Mouse (Mus musculus) liver, embryonic 16.5 days (tissue): ENCODE data around the gene Marc2. TPM values are rescaled to one million over a fixed set of nuclear protein-coding genes. Genes with fewer than 3 reads are reported as not detected.

Experiments used
- ATAC-seq: fragments of 200-750 bp; cut with Nextera tagmentation; 2 replicates; pipeline ENCODE4 v1.8.0; 2017; ENCODE audit warnings: low read depth, mild to moderate bottlenecking, moderate number of reproducible peaks, moderate library complexity
- H3K27ac ChIP-seq: fragments of 300-500 bp; sonication (generic); 2 replicates; pipeline ENCODE4 v1.5.1; 2014; ENCODE audit warnings: mild to moderate bottlenecking, low read length
- H3K27me3 ChIP-seq: fragments of 300-500 bp; sonication (generic); 2 replicates; pipeline ENCODE4 v1.6.1; 2014; ENCODE audit warnings: low read depth, low read length, mixed read lengths; ENCODE audit not compliant: control insufficient read depth, insufficient read depth
- H3K36me3 ChIP-seq: fragments of 300-500 bp; sonication (generic); 2 replicates; pipeline ENCODE4 v1.6.1; 2014; ENCODE audit warnings: mild to moderate bottlenecking; ENCODE audit not compliant: control insufficient read depth, insufficient read depth
- H3K4me1 ChIP-seq: fragments of 300-500 bp; sonication (generic); 2 replicates; pipeline ENCODE4 v1.6.1; 2014; ENCODE audit warnings: low read depth, low read length, mixed read lengths; ENCODE audit not compliant: control insufficient read depth
- H3K4me2 ChIP-seq: fragments of 300-500 bp; sonication (generic); 2 replicates; pipeline ENCODE4 v1.6.1; 2014; ENCODE audit warnings: low read depth, low read length, mixed read lengths
- H3K4me3 ChIP-seq: fragments of 300-500 bp; sonication (generic); 2 replicates; pipeline ENCODE4 v1.5.1; 2014; ENCODE audit warnings: low read depth, mild to moderate bottlenecking, low read length
- H3K9ac ChIP-seq: fragments of 300-500 bp; sonication (generic); 2 replicates; pipeline ENCODE4 v1.6.1; 2014; ENCODE audit warnings: low read depth, low read length
- H3K9me3 ChIP-seq: fragments of 300-500 bp; sonication (generic); replicated peaks from 2 replicates; pipeline ENCODE4 v1.6.1; 2016; ENCODE audit warnings: low read length; ENCODE audit not compliant: control insufficient read depth
- WGBS: fragments of 180-500 bp; shearing (Covaris S2); extraction: QIAGEN DNeasy Blood & Tissue Kit; methylation state at CpG from one replicate; pipeline ENCODE4 v1.1.7; 2014; ENCODE audit not compliant: insufficient replicate concordance; 5-methylcytosine and 5-hydroxymethylcytosine counted together
- polyA plus RNA-seq: library from polyadenylated mRNA; unstranded; fragments of >200 nt; fragmentation: Nextera tagmentation; extraction: Ambion mirVana; gene quantifications from 2 replicates; pipeline ENCODE4 v1.2.1, GENCODE M21; 2015

Marc2 gene
- polyA plus RNA-seq, 1 experiment from 2014 or later: 222 TPM

GRCm38 (mm10) chr1:184827175-184827701 lies 19.0 kb downstream of the Marc2 start:
- peak; percentile 46 for ATAC-seq
- H3K4me3 ChIP-seq: no peak overlapping the region

GRCm38 (mm10) chr1:184825093-184825492 lies 21.2 kb downstream of the Marc2 start:
- 24% methylated on average over 11 of the region's 11 CpGs for WGBS
- no peak overlapping the region for H3K4me3 ChIP-seq
- H3K4me1 ChIP-seq: peaks cover 4% of the 10 kb centered on the region
- no peak overlapping the region for H3K27ac ChIP-seq
- no peaks in the 10 kb centered on the region for H3K9me3 ChIP-seq
- no peaks in the 10 kb centered on the region for H3K27me3 ChIP-seq
- H3K4me2 ChIP-seq: peak overlapping the region; percentile 36
- ATAC-seq: no peak
- H3K9ac ChIP-seq: no peak overlapping the region
- H3K36me3 ChIP-seq: peaks cover 12% of the 10 kb centered on the region

More at GRCm38 (mm10) chr1:184827175-184827701, 19.0 kb downstream of the Marc2 start:
- H3K36me3 ChIP-seq: peaks cover 11% of the 10 kb centered on the region; the same call in 1 of the 2 replicates
- no peaks in the 10 kb centered on the region for H3K9me3 ChIP-seq
- 55% methylated on average over 23 of the region's 23 CpGs for WGBS
- no peak overlapping the region for H3K4me2 ChIP-seq
- no peaks in the 10 kb centered on the region for H3K27me3 ChIP-seq
- H3K9ac ChIP-seq: no peak overlapping the region
- H3K4me1 ChIP-seq: peaks cover 4% of the 10 kb centered on the region
- H3K27ac ChIP-seq: peak overlapping the region; percentile 79

GRCm38 (mm10) chr1:184824439-184824851 lies 21.8 kb downstream of the Marc2 start:
- Histone ChIP-seq H3K9me3 (no peaks in the 10 kb centered on the region), H3K4me1 (peaks cover 4% of the 10 kb centered on the region), H3K4me2 (peak overlapping the region; percentile 36), H3K27ac (peak overlapping the region; percentile 47; the same call in 1 of the 2 replicates), H3K4me3 (no peak overlapping the region), H3K27me3 (no peaks in the 10 kb centered on the region), H3K9ac (no peak overlapping the region), H3K36me3 (peaks cover 15% of the 10 kb centered on the region)
- WGBS: 7% methylated on average over 12 of the region's 12 CpGs
- peak; percentile 80 for ATAC-seq

GRCm38 (mm10) chr1:184822678-184823077 lies 23.6 kb downstream of the Marc2 start:
- peaks cover 4% of the 10 kb centered on the region for H3K4me1 ChIP-seq
- H3K4me2 ChIP-seq: no peak overlapping the region
- H3K27ac ChIP-seq: no peak overlapping the region
- WGBS: 61% methylated on average over 11 of the region's 11 CpGs
- H3K9ac ChIP-seq: no peak overlapping the region
- ATAC-seq: no peak
- peaks cover 26% of the 10 kb centered on the region for H3K36me3 ChIP-seq
- no peaks in the 10 kb centered on the region for H3K27me3 ChIP-seq
- no peak overlapping the region for H3K4me3 ChIP-seq
- no peaks in the 10 kb centered on the region for H3K9me3 ChIP-seq

- ATAC-seq: no peak
Measured at GRCm38 (mm10) chr1:184817768-184818167, 28.5 kb downstream of the Marc2 start.

GRCm38 (mm10) chr1:184811716-184812250 lies 34.5 kb downstream of the Marc2 start:
- H3K9me3 ChIP-seq: no peaks in the 10 kb centered on the region
- no peak overlapping the region for H3K4me3 ChIP-seq
- peaks cover 11% of the 10 kb centered on the region for H3K4me1 ChIP-seq
- peaks cover 6% of the 10 kb centered on the region; the same call in 1 of the 2 replicates for H3K27me3 ChIP-seq
- 56% methylated on average over 8 of the region's 8 CpGs for WGBS
- H3K4me2 ChIP-seq: peak overlapping the region; percentile 42; the same call in 1 of the 2 replicates
- H3K9ac ChIP-seq: no peak overlapping the region
- H3K36me3 ChIP-seq: peaks cover 5% of the 10 kb centered on the region; the same call in 1 of the 2 replicates
- peak overlapping the region; percentile 53 for H3K27ac ChIP-seq
- ATAC-seq: no peak

More at GRCm38 (mm10) chr1:184817768-184818167, 28.5 kb downstream of the Marc2 start:
- Histone ChIP-seq H3K36me3 (peaks cover 28% of the 10 kb centered on the region), H3K27me3 (no peaks in the 10 kb centered on the region), H3K4me1 (no peaks in the 10 kb centered on the region), H3K4me2 (no peak overlapping the region), H3K9ac (no peak overlapping the region), H3K9me3 (no peaks in the 10 kb centered on the region), H3K27ac (no peak overlapping the region), H3K4me3 (no peak overlapping the region)
- WGBS: 76% methylated on average over 6 of the region's 6 CpGs

- Histone ChIP-seq H3K27me3 (peaks cover 6% of the 10 kb centered on the region; the same call in 1 of the 2 replicates), H3K4me1 (peaks cover 11% of the 10 kb centered on the region), H3K9me3 (no peaks in the 10 kb centered on the region), H3K4me2 (peak within 1 kb of the TSS; percentile 42), H3K9ac (peak within 1 kb of the TSS; percentile 41), H3K27ac (peak within 1 kb of the TSS; percentile 68), H3K36me3 (peaks cover 5% of the 10 kb centered on the region), H3K4me3 (peak within 1 kb of the TSS; percentile 56)
- 16% methylated on average over 52 of the region's 52 CpGs for WGBS
- ATAC-seq: peak; percentile 76
Measured at GRCm38 (mm10) chr1:184810780-184811575, 35.3 kb downstream of the Marc2 start, which contains the start of gene Marc1. Marc1 (minus strand) TSS chr1:184811313.

- H3K36me3 ChIP-seq: peaks cover 2% of the 10 kb centered on the region; the same call in 1 of the 2 replicates
- H3K4me2 ChIP-seq: peak overlapping the region; percentile 42
- peaks cover 11% of the 10 kb centered on the region for H3K4me1 ChIP-seq
- no peak overlapping the region; the same call in 1 of the 2 replicates for H3K27ac ChIP-seq
- no peaks in the 10 kb centered on the region for H3K9me3 ChIP-seq
- H3K27me3 ChIP-seq: peaks cover 6% of the 10 kb centered on the region; the same call in 1 of the 2 replicates
- WGBS: 56% methylated on average over 6 of the region's 6 CpGs
- H3K4me3 ChIP-seq: peak overlapping the region; percentile 56
- H3K9ac ChIP-seq: no peak overlapping the region
- ATAC-seq: peak; percentile 35; the same call in 1 of the 2 replicates
Measured at GRCm38 (mm10) chr1:184809578-184810001, 36.7 kb downstream of the Marc2 start.
